Mouse (Mus musculus): ENCODE results near the gene Pou6f1. TPM values are rescaled to one million over a fixed set of nuclear protein-coding genes. Genes with fewer than 3 reads are reported as not detected.

The Pou6f1 gene
- total RNA-seq, 2 experiments from 2014 or later, result 30.7 to 34.4 TPM

Small RNA genes within 50 kb of the gene (microRNA-seq; reads per million reads assigned to microRNA genes)
- gene Mir6961, result not detected

Other genes starting within 250 kb of the Pou6f1 start
- 1 to 10 TPM in 1 of 2 experiments, under 1 TPM in 1; 0.90 to 1.2 TPM for gene Methig1, start 246.8 kb downstream of the Pou6f1 start, total RNA-seq (2021)
- under 1 TPM; 0.40 to 0.73 TPM for gene Mettl7a2, start 246.8 kb downstream of the Pou6f1 start, total RNA-seq (2021)
- gene Higd1c, start 235.4 kb downstream of the Pou6f1 start, total RNA-seq (2021), result under 1 TPM; 0.73 to 0.79 TPM
- under 1 TPM; 0.23 to 0.59 TPM for gene Gm5475, start 177.8 kb downstream of the Pou6f1 start, total RNA-seq (2021)
- gene Slc11a2, start 174.9 kb downstream of the Pou6f1 start, total RNA-seq (2021), result 10 to 100 TPM; 73.1 to 89.5 TPM
- gene Letmd1, start 131.0 kb downstream of the Pou6f1 start, total RNA-seq (2021), result 100 to 1,000 TPM in 1 of 2 experiments, 10 to 100 TPM in 1; 93.9 to 111 TPM
- gene Csrnp2, start 104.5 kb downstream of the Pou6f1 start, total RNA-seq (2021), result 10 to 100 TPM in 1 of 2 experiments, 1 to 10 TPM in 1; 7.4 to 10.1 TPM
- 10 to 100 TPM; 26.3 TPM for gene Tfcp2, start 48.0 kb downstream of the Pou6f1 start, total RNA-seq (2021)
- gene Dazap2, start 15.4 kb upstream of the Pou6f1 start, total RNA-seq (2021), result 100 to 1,000 TPM; 231 to 238 TPM
- 10 to 100 TPM; 26.7 to 34.3 TPM for gene Smagp, start 37.0 kb upstream of the Pou6f1 start, total RNA-seq (2021)
- 1 to 10 TPM; 4.0 to 4.8 TPM for gene Bin2, start 69.6 kb upstream of the Pou6f1 start, total RNA-seq (2021)
- 100 to 1,000 TPM in 1 of 2 experiments, 10 to 100 TPM in 1; 51.9 to 275 TPM for gene Cela1, start 87.9 kb upstream of the Pou6f1 start, total RNA-seq (2021)
- gene Galnt6, start 129.4 kb upstream of the Pou6f1 start, total RNA-seq (2021), result 10 to 100 TPM; 15.1 to 17.7 TPM
- 10 to 100 TPM; 15.8 to 22.2 TPM for gene Slc4a8, start 161.8 kb upstream of the Pou6f1 start, total RNA-seq (2021)